Mouse (Mus musculus) ovary, postnatal 10 days (tissue): ENCODE measurements around the gene Rnf208.

Source experiments
- DNase-seq: peaks from one replicate; pipeline ENCODE4 v3.0.0; 2022; ENCODE audit warnings: low spot score

The Rnf208 gene

GRCm38 (mm10) chr2:25242101-25242506 is at the start of gene Rnf208, which contains the start of gene Cysrt1:
TSS of gene Rnf208 (plus strand) at chr2:25242255.
TSS of gene Cysrt1 (minus strand) at chr2:25242452.
- DNase-seq, result no peak

GRCm38 (mm10) chr2:25193330-25193770 is 48.7 kb upstream of the Rnf208 start:
- DNase-seq, result no peak

- DNase-seq, result no peak
Measured at GRCm38 (mm10) chr2:25194006-25194405, 48.0 kb upstream of the Rnf208 start.

- no peak for DNase-seq
Measured at GRCm38 (mm10) chr2:25194486-25195171, 47.4 kb upstream of the Rnf208 start.

GRCm38 (mm10) chr2:25195211-25196156 is 46.6 kb upstream of the Rnf208 start:
- no peak for DNase-seq

GRCm38 (mm10) chr2:25196172-25196954 is 45.7 kb upstream of the Rnf208 start, which contains the start of gene Tor4a:
TSS of gene Tor4a (minus strand) at chr2:25196886.
- peak; percentile 60 for DNase-seq

GRCm38 (mm10) chr2:25197191-25197590 is 44.9 kb upstream of the Rnf208 start:
- DNase-seq, result no peak

- no peak for DNase-seq
Measured at GRCm38 (mm10) chr2:25197946-25198345, 44.1 kb upstream of the Rnf208 start.

- DNase-seq, result no peak
Measured at GRCm38 (mm10) chr2:25200631-25201030, 41.4 kb upstream of the Rnf208 start.

GRCm38 (mm10) chr2:25203631-25204214 is 38.3 kb upstream of the Rnf208 start:
- no peak for DNase-seq

- DNase-seq, result no peak
Measured at GRCm38 (mm10) chr2:25207593-25207992, 34.5 kb upstream of the Rnf208 start.

- DNase-seq, result no peak
Measured at GRCm38 (mm10) chr2:25210686-25211085, 31.4 kb upstream of the Rnf208 start.

- peak; percentile 90 for DNase-seq
Measured at GRCm38 (mm10) chr2:25211121-25211670, 30.9 kb upstream of the Rnf208 start, which contains the start of gene Nelfb. TSS of gene Nelfb (minus strand) at chr2:25211489.

- no peak for DNase-seq
Measured at GRCm38 (mm10) chr2:25213266-25213865, 28.7 kb upstream of the Rnf208 start.

- no peak for DNase-seq
Measured at GRCm38 (mm10) chr2:25214444-25214843, 27.6 kb upstream of the Rnf208 start, which contains the start of gene Stpg3. TSS of gene Stpg3 (minus strand) at chr2:25214637.

- DNase-seq, result no peak
Measured at GRCm38 (mm10) chr2:25217666-25218065, 24.4 kb upstream of the Rnf208 start.

GRCm38 (mm10) chr2:25218445-25218844 is 23.6 kb upstream of the Rnf208 start, which contains the start of gene Fam166a:
TSS of gene Fam166a (plus strand) at chr2:25218745.
- DNase-seq, result no peak

- DNase-seq, result no peak
Measured at GRCm38 (mm10) chr2:25221331-25221772, 20.7 kb upstream of the Rnf208 start.

- peak; percentile 30 for DNase-seq
Measured at GRCm38 (mm10) chr2:25223681-25224491, 18.2 kb upstream of the Rnf208 start.

GRCm38 (mm10) chr2:25224492-25224765 is 17.6 kb upstream of the Rnf208 start, which contains the start of gene Tubb4b:
TSS of gene Tubb4b (minus strand) at chr2:25224702.
- DNase-seq, result no peak
